In the genomic region with DNA sequence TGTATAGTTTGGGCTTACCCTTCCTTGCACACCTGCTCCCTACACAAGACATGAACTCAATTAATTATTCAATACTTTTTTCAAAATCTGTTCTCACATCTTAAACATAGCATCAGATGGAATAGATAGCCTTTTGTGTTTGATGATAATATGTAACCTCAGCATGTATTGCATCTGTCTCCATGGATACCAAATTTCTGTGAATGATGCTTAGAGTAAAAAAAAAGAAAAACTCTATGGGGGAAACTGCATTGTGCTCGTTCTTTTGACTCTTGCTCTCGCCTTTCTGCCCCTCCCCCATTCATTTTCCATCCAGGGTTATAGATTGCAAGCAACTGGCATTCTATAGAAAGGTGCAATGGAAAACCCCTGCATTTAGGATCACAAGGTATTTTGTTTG, we compare ENCODE assay signal across 25 mouse cellular contexts. TPM values are rescaled to one million over a fixed set of nuclear protein-coding genes. Genes with fewer than 3 reads are reported as not detected.
DNase-seq lines count a peak whose midpoint lies in the region; ATAC-seq lines count a peak whose summit lies in the region.
"Had no signal": no experiment of that assay in that cellular context is flagged by ENCODE, and none has a peak within 500 bp of the region (broad histone marks: within the 10 kb centered on the region; RNA-seq: fewer than 3 reads in every experiment).

No protein-coding gene starts in this region.

- H3K4me2 ChIP-seq in forebrain, embryonic 14.5 days (ENCODE audit: low read length) = no peak overlapping the region
- H3K4me2 ChIP-seq in forebrain, embryonic 11.5 days (ENCODE audit: low read depth, low read length, severe bottlenecking) = no peak overlapping the region
- H3K4me2 ChIP-seq in midbrain, embryonic 15.5 days = no peak overlapping the region
- no peak overlapping the region for H3K4me2 ChIP-seq in forebrain, embryonic 16.5 days (ENCODE audit: low read length)
- H3K4me2 ChIP-seq: embryonic facial prominence, embryonic 13.5 days; heart, embryonic 11.5 days; hindbrain, embryonic 12.5 days; hindbrain, embryonic 15.5 days had no signal

- DNase-seq in forebrain, embryonic 14.5 days (ENCODE audit: low spot score) = peak; percentile 56
- DNase-seq in forebrain, embryonic 11.5 days (ENCODE audit: low spot score) = no peak
- DNase-seq in midbrain, embryonic 10.5 days (ENCODE audit: low spot score) = no peak
- DNase-seq in spleen, postnatal 14 days (ENCODE audit: low spot score in 2 of 2) = no peak
- no peak for DNase-seq in urinary bladder, postnatal 10 days (ENCODE audit: low spot score)
- DNase-seq: adrenal gland, postnatal 10 days; adrenal gland, postnatal 36 days; B cell, adult 2 months; cerebellum, adult 11 months; cerebellum, adult 2 months; cerebellum, adult 9-11 months; cerebellum, postnatal 25 days; gastrocnemius, adult 2 months; gastrocnemius, postnatal 14 days had no signal

- H3K4me3 ChIP-seq in forebrain, embryonic 14.5 days (ENCODE audit: low read depth, low read length) = no peak overlapping the region
- no peak overlapping the region for H3K4me3 ChIP-seq in forebrain, embryonic 11.5 days (ENCODE audit: low read depth, low read length)
- H3K4me3 ChIP-seq in midbrain, embryonic 15.5 days = no peak overlapping the region
- no peak overlapping the region for H3K4me3 ChIP-seq in midbrain, embryonic 10.5 days
- H3K4me3 ChIP-seq in forebrain, embryonic 16.5 days (replicated peaks; ENCODE audit: low read length) = no peak overlapping the region
- H3K4me3 ChIP-seq: embryonic facial prominence, embryonic 10.5 days; embryonic facial prominence, embryonic 13.5 days; erythroblast, embryonic 14.5 days; gastrocnemius, adult 2 months; hindbrain, embryonic 12.5 days; hindbrain, embryonic 15.5 days had no signal

- no peaks in the 10 kb centered on the region for H3K36me3 ChIP-seq in forebrain, embryonic 14.5 days (ENCODE audit: control insufficient read depth, insufficient read depth, low read length)
- H3K36me3 ChIP-seq in forebrain, embryonic 11.5 days (ENCODE audit: control insufficient read depth, insufficient read depth, low read length) = no peaks in the 10 kb centered on the region
- H3K36me3 ChIP-seq in midbrain, embryonic 15.5 days (replicated peaks) = no peaks in the 10 kb centered on the region
- no peaks in the 10 kb centered on the region for H3K36me3 ChIP-seq in midbrain, embryonic 10.5 days
- no peaks in the 10 kb centered on the region for H3K36me3 ChIP-seq in forebrain, embryonic 16.5 days (ENCODE audit: control insufficient read depth, insufficient read depth)
- H3K36me3 ChIP-seq: embryonic facial prominence, embryonic 10.5 days; embryonic facial prominence, embryonic 13.5 days; G1E; hindbrain, embryonic 12.5 days; hindbrain, embryonic 15.5 days had no signal

- 32% methylated on average over 2 of the region's 2 CpGs for WGBS in forebrain, embryonic 14.5 days
- 37% methylated on average over 2 of the region's 2 CpGs for WGBS in forebrain, embryonic 11.5 days
- WGBS in midbrain, embryonic 15.5 days = 20% methylated on average over 2 of the region's 2 CpGs
- WGBS in midbrain, embryonic 10.5 days = 64% methylated on average over 2 of the region's 2 CpGs
- 16% methylated on average over 2 of the region's 2 CpGs for WGBS in forebrain, embryonic 16.5 days

- H3K9me3 ChIP-seq in forebrain, embryonic 14.5 days (replicated peaks; ENCODE audit: control insufficient read depth, low read length) = no peaks in the 10 kb centered on the region
- no peaks in the 10 kb centered on the region for H3K9me3 ChIP-seq in forebrain, embryonic 11.5 days (ENCODE audit: control insufficient read depth, low read length)
- no peaks in the 10 kb centered on the region for H3K9me3 ChIP-seq in midbrain, embryonic 15.5 days
- no peaks in the 10 kb centered on the region for H3K9me3 ChIP-seq in midbrain, embryonic 10.5 days (replicated peaks)
- H3K9me3 ChIP-seq in forebrain, embryonic 16.5 days (ENCODE audit: control insufficient read depth, low read length) = no peaks in the 10 kb centered on the region
- H3K9me3 ChIP-seq: embryonic facial prominence, embryonic 10.5 days; embryonic facial prominence, embryonic 13.5 days; G1E; hindbrain, embryonic 12.5 days; hindbrain, embryonic 15.5 days had no signal

- H3K4me1 ChIP-seq in forebrain, embryonic 14.5 days (ENCODE audit: control insufficient read depth, insufficient read depth, low read length) = peaks cover 2% of the 10 kb centered on the region
- no peaks in the 10 kb centered on the region; the same call in 1 of the 2 replicates for H3K4me1 ChIP-seq in forebrain, embryonic 11.5 days (replicated peaks; ENCODE audit: control insufficient read depth, insufficient read depth, low read length)
- H3K4me1 ChIP-seq in midbrain, embryonic 15.5 days = peaks cover 11% of the 10 kb centered on the region
- peaks cover 10% of the 10 kb centered on the region for H3K4me1 ChIP-seq in midbrain, embryonic 10.5 days
- peaks cover 3% of the 10 kb centered on the region; the same call in 1 of the 2 replicates for H3K4me1 ChIP-seq in forebrain, embryonic 16.5 days (replicated peaks; ENCODE audit: control insufficient read depth, insufficient read depth, low read length)
- H3K4me1 ChIP-seq: hindbrain, embryonic 15.5 days had no signal

- ATAC-seq in forebrain, embryonic 14.5 days = peak; percentile 46; the same call in 1 of the 2 replicates
- ATAC-seq in forebrain, embryonic 11.5 days (replicated peaks; ENCODE audit: low FRiP score) = no peak
- peak; percentile 71 for ATAC-seq in midbrain, embryonic 15.5 days (replicated peaks)
- ATAC-seq in forebrain, embryonic 16.5 days = peak; percentile 35; the same call in 1 of the 2 replicates
- ATAC-seq: Patski had no signal

- H3K9ac ChIP-seq in forebrain, embryonic 14.5 days (ENCODE audit: low read length) = no peak overlapping the region
- H3K9ac ChIP-seq in forebrain, embryonic 11.5 days (ENCODE audit: low read length) = no peak overlapping the region
- no peak overlapping the region for H3K9ac ChIP-seq in midbrain, embryonic 15.5 days
- H3K9ac ChIP-seq in forebrain, embryonic 16.5 days (replicated peaks; ENCODE audit: low read depth, low read length) = no peak overlapping the region
- H3K9ac ChIP-seq: embryonic facial prominence, embryonic 13.5 days; hindbrain, embryonic 12.5 days; hindbrain, embryonic 15.5 days had no signal

- no peaks in the 10 kb centered on the region for H3K27me3 ChIP-seq in forebrain, embryonic 14.5 days (replicated peaks; ENCODE audit: control insufficient read depth, insufficient read depth, low read length)
- no peaks in the 10 kb centered on the region for H3K27me3 ChIP-seq in forebrain, embryonic 11.5 days (ENCODE audit: control insufficient read depth, insufficient read depth, low read length)
- H3K27me3 ChIP-seq in midbrain, embryonic 15.5 days (replicated peaks) = no peaks in the 10 kb centered on the region
- H3K27me3 ChIP-seq in midbrain, embryonic 10.5 days (ENCODE audit: low read depth, poor library complexity, severe bottlenecking) = no peaks in the 10 kb centered on the region
- no peaks in the 10 kb centered on the region for H3K27me3 ChIP-seq in forebrain, embryonic 16.5 days (replicated peaks; ENCODE audit: control insufficient read depth, insufficient read depth, low read length)
- H3K27me3 ChIP-seq: CH12.LX; embryonic facial prominence, embryonic 13.5 days; hindbrain, embryonic 12.5 days; hindbrain, embryonic 15.5 days had no signal

- no peak overlapping the region for H3K27ac ChIP-seq in forebrain, embryonic 14.5 days (ENCODE audit: low read depth, low read length)
- H3K27ac ChIP-seq in forebrain, embryonic 11.5 days (ENCODE audit: low read depth, low read length) = no peak overlapping the region
- peak overlapping the region; percentile 34; the same call in 1 of the 2 replicates for H3K27ac ChIP-seq in midbrain, embryonic 15.5 days
- H3K27ac ChIP-seq in midbrain, embryonic 10.5 days (replicated peaks) = no peak overlapping the region
- H3K27ac ChIP-seq in forebrain, embryonic 16.5 days (ENCODE audit: low read length) = no peak overlapping the region
- H3K27ac ChIP-seq: embryonic facial prominence, embryonic 10.5 days; embryonic facial prominence, embryonic 13.5 days; gastrocnemius, adult 2 months; hindbrain, embryonic 12.5 days; hindbrain, embryonic 15.5 days had no signal

RNA-seq across cellular contexts. Expression of gene Pde7b, which starts 7.3 kb away (rescaled TPM):
- polyA plus RNA-seq in forebrain, embryonic 14.5 days (2014; fragmentation: Nextera tagmentation; extraction: Ambion mirVana) = 1.3 and 2.3 TPM in 2 replicates
- polyA plus RNA-seq in forebrain, embryonic 11.5 days (2014; fragmentation: Nextera tagmentation; extraction: Ambion mirVana) = 1.6 and 1.7 TPM in 2 replicates
- 3.1 and 3.2 TPM in 2 replicates for polyA plus RNA-seq in midbrain, embryonic 15.5 days (2015; fragmentation: Nextera tagmentation; extraction: Ambion mirVana)
- 1.00 and 1.6 TPM in 2 replicates for polyA plus RNA-seq in midbrain, embryonic 10.5 days (2016; fragmentation: Nextera tagmentation; extraction: Ambion mirVana)
- 2.8 and 4.5 TPM in 2 replicates for polyA plus RNA-seq in forebrain, embryonic 16.5 days (2015; fragmentation: Nextera tagmentation; extraction: Ambion mirVana)
- polyA plus RNA-seq: erythroblast, embryonic 14.5 days; G1E had no signal
